Mouse (Mus musculus) liver, embryonic 14.5 days (tissue): ENCODE measurements at regions not wholly inside any gene's neighbourhood (a gene's known extent, or its start where the extent isn't known, plus 50 kb on each side); places are given as distances from the start of the nearest gene placed in this dataset.

Source experiments
- ATAC-seq: fragments of 200-750 bp; cut with Nextera tagmentation; 2 replicates; pipeline ENCODE4 v1.8.0; 2017; ENCODE audit warnings: moderate number of reproducible peaks, mild to moderate bottlenecking, moderate library complexity; ENCODE audit not compliant: insufficient read depth
- DNase-seq, 3 experiments: peaks; one replicate each; pipeline ENCODE4 v3.0.0-alpha.2; 2012 to 2013; ENCODE audit warnings: low read depth in 3 of 3, low spot score in 3 of 3
- H3K27ac ChIP-seq: fragments of 300-500 bp; sonication (generic); 2 replicates; pipeline ENCODE4 v1.5.1; 2014; ENCODE audit warnings: moderate library complexity, mild to moderate bottlenecking, control low read depth, inconsistent platforms
- H3K27me3 ChIP-seq: fragments of 300-500 bp; sonication (generic); 2 replicates; pipeline ENCODE4 v1.6.1; 2014; ENCODE audit warnings: mild to moderate bottlenecking, low read length, moderate library complexity; ENCODE audit not compliant: control insufficient read depth, insufficient read depth
- H3K36me3 ChIP-seq: fragments of 300-500 bp; sonication (generic); replicated peaks from 2 replicates; pipeline ENCODE4 v1.6.1; 2014; ENCODE audit warnings: low read depth; ENCODE audit not compliant: control insufficient read depth, insufficient read depth
- H3K4me1 ChIP-seq, 2 experiments: fragments of 200-500 bp in 1 of 2; fragments of 300-500 bp in 1 of 2; sonication (generic) in 1 of 2; replicated peaks; 2 replicates each; pipeline ENCODE4 v1.6.1; 2012 to 2014; ENCODE audit warnings: antibody characterized with exemption in 1 of 2, inconsistent platforms in 1 of 2, low read length in 1 of 2; ENCODE audit not compliant: control insufficient read depth in 2 of 2, insufficient read depth in 2 of 2
- H3K4me2 ChIP-seq: fragments of 300-500 bp; sonication (generic); 2 replicates; pipeline ENCODE4 v1.6.1; 2014; ENCODE audit warnings: low read depth, mild to moderate bottlenecking, control low read depth, moderate library complexity
- H3K4me3 ChIP-seq, 2 experiments: fragments of 200-500 bp in 1 of 2; fragments of 300-500 bp in 1 of 2; sonication (generic) in 1 of 2; 2 replicates each; pipeline ENCODE4 v1.5.1; 2012 to 2014; ENCODE audit warnings: low read depth in 2 of 2, low read length in 2 of 2, mild to moderate bottlenecking in 2 of 2, control low read depth in 1 of 2, inconsistent platforms in 1 of 2, moderate library complexity in 1 of 2; ENCODE audit not compliant: insufficient read depth in 1 of 2
- H3K9ac ChIP-seq: fragments of 300-500 bp; sonication (generic); replicated peaks from 2 replicates; pipeline ENCODE4 v1.6.1; 2014; ENCODE audit warnings: mild to moderate bottlenecking, control low read depth, moderate library complexity
- H3K9me3 ChIP-seq: fragments of 300-500 bp; sonication (generic); 2 replicates; pipeline ENCODE4 v1.6.1; 2016; ENCODE audit warnings: low read length, mixed read lengths; ENCODE audit not compliant: control insufficient read depth
- CTCF ChIP-seq: IDR thresholded peaks from 2 replicates; pipeline ENCODE4 v1.5.1; 2016; ENCODE audit warnings: antibody characterized with exemption, low read depth, control low read depth
- EP300 ChIP-seq: IDR thresholded peaks from 2 replicates; pipeline ENCODE4 v1.6.1; 2016; ENCODE audit warnings: antibody characterized with exemption, low read depth
- WGBS: fragments of 180-500 bp; shearing (Covaris S2); extraction: QIAGEN DNeasy Blood & Tissue Kit; methylation state at CpG from one replicate; pipeline ENCODE4 v1.1.7; 2014; ENCODE audit not compliant: insufficient replicate concordance; 5-methylcytosine and 5-hydroxymethylcytosine counted together

DNA sequence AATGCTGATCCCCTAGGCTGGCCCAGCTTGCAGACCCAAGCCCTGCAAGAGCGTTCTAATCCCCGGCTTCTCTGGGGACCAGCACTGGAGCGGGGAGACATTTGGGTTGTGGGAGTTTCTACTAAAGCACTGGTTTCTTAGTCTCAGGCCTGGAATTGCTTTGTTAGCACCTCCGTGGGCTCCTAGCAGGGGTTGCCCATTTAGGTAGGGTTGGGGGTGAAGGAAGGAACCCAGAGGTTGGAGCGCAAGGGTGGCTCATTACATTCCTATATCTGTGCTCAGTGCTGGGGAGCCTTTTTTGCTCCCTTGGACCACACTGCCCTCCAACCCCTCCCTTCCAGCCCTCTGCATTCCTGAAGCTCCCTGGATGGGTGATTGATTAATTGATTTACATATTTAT, 179.1 kb upstream of the 4931429L15Rik start:
- H3K9me3 ChIP-seq = no peaks in the 10 kb centered on the region
- WGBS = 59% methylated on average over 5 of the region's 5 CpGs
- H3K4me1 ChIP-seq = no peaks in the 10 kb centered on the region
- no peak overlapping the region for H3K4me3 ChIP-seq
- TF ChIP-seq EP300 = no peak
- no peaks in the 10 kb centered on the region for H3K36me3 ChIP-seq
- no peaks in the 10 kb centered on the region for H3K27me3 ChIP-seq
- no peak overlapping the region for H3K4me2 ChIP-seq
- H3K27ac ChIP-seq = no peak overlapping the region
- no peak overlapping the region for H3K9ac ChIP-seq
- DNase-seq (no peak), ATAC-seq (no peak)

DNA sequence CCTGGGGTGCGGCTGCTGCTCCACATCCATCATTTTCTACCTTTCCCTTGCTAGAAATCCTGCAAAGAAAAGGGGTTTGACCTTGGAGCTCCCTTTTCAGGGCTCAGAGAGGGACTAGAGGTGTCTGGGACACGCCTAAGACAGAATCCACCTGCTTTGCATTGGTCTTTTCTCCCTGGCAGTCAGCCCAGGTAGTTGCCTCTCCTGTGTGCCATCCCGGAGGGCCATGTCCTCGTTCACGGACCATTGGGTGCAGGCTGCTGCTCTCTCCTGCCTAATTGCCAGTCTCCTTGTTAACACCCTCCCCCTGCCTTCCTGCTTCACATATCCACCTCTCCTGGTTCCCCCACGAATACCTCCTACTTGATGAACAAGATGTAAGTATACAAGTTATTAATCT, 175.5 kb upstream of the 4931429L15Rik start:
- no peaks in the 10 kb centered on the region for H3K4me1 ChIP-seq
- no peaks in the 10 kb centered on the region for H3K9me3 ChIP-seq
- H3K27ac ChIP-seq = no peak overlapping the region
- DNase-seq (no peak), ATAC-seq (no peak)
- H3K9ac ChIP-seq = no peak overlapping the region
- TF ChIP-seq CTCF (no peak), EP300 (no peak)
- H3K27me3 ChIP-seq = no peaks in the 10 kb centered on the region
- no peak overlapping the region for H3K4me3 ChIP-seq
- H3K4me2 ChIP-seq = no peak overlapping the region
- H3K36me3 ChIP-seq = no peaks in the 10 kb centered on the region
- WGBS = 50% methylated on average over 6 of the region's 6 CpGs

DNA sequence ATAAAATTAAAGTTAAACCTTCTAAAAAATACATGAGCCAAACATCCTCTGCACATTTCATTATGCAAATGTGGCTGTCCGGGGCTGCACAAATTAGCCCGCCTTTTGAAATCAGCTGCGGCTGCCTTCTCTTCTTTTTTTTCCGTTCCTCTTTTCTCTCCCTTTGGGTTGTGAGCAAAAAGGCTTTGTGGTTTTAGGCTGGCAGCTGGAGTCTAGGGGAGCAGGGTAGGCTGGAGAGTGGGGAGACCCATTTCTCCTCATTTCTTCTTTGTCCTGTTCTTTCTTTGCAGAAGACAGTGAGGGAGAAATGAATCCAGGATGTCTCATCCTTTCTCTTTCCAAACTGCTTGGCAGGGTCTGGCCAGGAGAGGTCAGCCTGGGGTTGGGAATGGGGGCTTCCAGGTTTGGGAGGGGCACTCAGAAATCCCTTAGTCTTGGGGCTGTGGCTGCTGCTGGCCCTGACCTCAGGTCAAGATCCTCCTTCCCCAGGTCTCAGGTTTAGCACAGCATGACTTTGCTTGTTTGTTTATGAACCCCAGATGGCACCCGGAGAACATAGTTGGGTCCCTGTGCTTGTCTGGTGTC, 163.2 kb upstream of the 4931429L15Rik start:
- Histone ChIP-seq H3K27ac (no peak overlapping the region), H3K4me2 (no peak overlapping the region), H3K4me3 (no peak overlapping the region), H3K36me3 (no peaks in the 10 kb centered on the region), H3K27me3 (no peaks in the 10 kb centered on the region), H3K4me1 (no peaks in the 10 kb centered on the region), H3K9ac (no peak overlapping the region), H3K9me3 (no peaks in the 10 kb centered on the region)
- 40% methylated on average over 5 of the region's 5 CpGs for WGBS
- ATAC-seq = no peak
- no peak for TF ChIP-seq EP300
- TF ChIP-seq CTCF = no peak
- DNase-seq = no peak

GRCm38 (mm10) chr9:46482034-46482858, 162.5 kb upstream of the 4931429L15Rik start:
- TF ChIP-seq EP300 (no peak), CTCF (no peak)
- Histone ChIP-seq H3K9ac (no peak overlapping the region), H3K4me3 (no peak overlapping the region), H3K27me3 (no peaks in the 10 kb centered on the region), H3K9me3 (no peaks in the 10 kb centered on the region), H3K36me3 (no peaks in the 10 kb centered on the region), H3K4me1 (no peaks in the 10 kb centered on the region), H3K4me2 (no peak overlapping the region), H3K27ac (no peak overlapping the region)
- ATAC-seq = no peak
- DNase-seq = no peak
- 47% methylated on average over 12 of the region's 12 CpGs for WGBS

DNA sequence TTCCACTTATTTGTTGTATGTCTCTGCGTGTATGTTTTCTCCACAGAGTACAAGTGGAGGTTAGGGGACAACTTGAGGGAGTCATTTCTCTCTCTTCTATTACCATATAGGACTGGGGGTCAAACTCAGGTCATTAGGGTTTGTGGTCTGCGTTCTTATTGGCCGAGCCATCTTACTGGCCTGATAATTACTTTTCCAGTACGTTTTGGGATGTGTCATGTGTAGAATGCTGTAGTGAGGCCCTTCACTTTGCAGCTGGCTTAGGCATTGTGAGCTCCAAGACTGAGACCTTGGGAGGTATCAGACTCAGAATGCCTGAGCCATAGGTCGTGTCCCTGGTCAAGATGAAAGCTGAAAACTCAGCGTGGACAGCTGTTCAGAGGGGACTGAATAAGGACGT, 161.7 kb upstream of the 4931429L15Rik start:
- ATAC-seq = no peak
- 50% methylated on average over 7 of the region's 7 CpGs for whole genome bisulfite sequencing
- no peak overlapping the region for H3K27ac ChIP-seq
- no peaks in the 10 kb centered on the region for H3K27me3 ChIP-seq
- no peaks in the 10 kb centered on the region for H3K4me1 ChIP-seq
- H3K36me3 ChIP-seq = no peaks in the 10 kb centered on the region
- H3K4me2 ChIP-seq = no peak overlapping the region
- H3K4me3 ChIP-seq = no peak overlapping the region
- no peaks in the 10 kb centered on the region for H3K9me3 ChIP-seq
- DNase-seq = no peak
- H3K9ac ChIP-seq = no peak overlapping the region
- no peak for TF ChIP-seq CTCF
- no peak for TF ChIP-seq EP300
